In the genomic region with DNA sequence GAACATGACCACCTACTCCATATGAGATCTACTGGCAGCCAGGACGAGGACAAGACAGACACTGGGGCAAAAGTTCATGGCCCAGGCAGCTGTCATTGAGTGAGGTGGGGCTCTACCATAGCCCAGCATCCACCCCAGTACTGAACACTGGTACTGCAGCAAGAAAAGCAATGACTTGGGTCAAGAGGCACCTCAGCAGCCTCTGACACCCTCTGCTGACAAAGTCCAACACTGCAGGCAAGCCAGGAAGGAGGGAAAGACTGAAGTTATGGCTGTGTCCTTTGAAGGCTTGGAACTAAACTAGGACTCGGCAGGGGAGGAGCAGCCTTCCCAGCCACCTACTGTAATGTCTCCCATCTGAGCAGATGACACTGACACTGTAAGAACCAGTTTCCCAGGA, we compare ENCODE assay signal across 15 mouse cellular contexts. TPM values are rescaled to one million over a fixed set of nuclear protein-coding genes. Genes with fewer than 3 reads are reported as not detected.
DNase-seq lines count a peak whose midpoint lies in the region; ATAC-seq and TF ChIP-seq lines count a peak whose summit lies in the region.
"Had no signal": no experiment of that assay in that cellular context is flagged by ENCODE, and none has a peak within 500 bp of the region (broad histone marks: within the 10 kb centered on the region; RNA-seq: fewer than 3 reads in every experiment).

No protein-coding gene starts in this region.

- H3K36me3 ChIP-seq in hindbrain, postnatal 0 days (ENCODE audit: insufficient read depth, low read length): no peaks in the 10 kb centered on the region; the same call in 1 of the 2 replicates
- no peaks in the 10 kb centered on the region for H3K36me3 ChIP-seq in hindbrain, embryonic 13.5 days
- H3K36me3 ChIP-seq: embryonic facial prominence, embryonic 13.5 days; heart, embryonic 13.5 days; neural tube, embryonic 13.5 days had no signal

- no peak overlapping the region for H3K9ac ChIP-seq in hindbrain, postnatal 0 days (replicated peaks; ENCODE audit: low read length)
- no peak overlapping the region for H3K9ac ChIP-seq in hindbrain, embryonic 13.5 days
- H3K9ac ChIP-seq: embryonic facial prominence, embryonic 13.5 days; heart, embryonic 13.5 days; liver, embryonic 14.5 days; neural tube, embryonic 13.5 days had no signal

- H3K4me1 ChIP-seq in hindbrain, postnatal 0 days (ENCODE audit: insufficient read depth, low read length): no peaks in the 10 kb centered on the region
- H3K4me1 ChIP-seq in hindbrain, embryonic 13.5 days (replicated peaks): no peaks in the 10 kb centered on the region
- H3K4me1 ChIP-seq: embryonic facial prominence, embryonic 13.5 days; heart, embryonic 13.5 days; neural tube, embryonic 13.5 days had no signal

- H3K4me2 ChIP-seq in hindbrain, postnatal 0 days (ENCODE audit: low read depth, low read length): no peak overlapping the region
- H3K4me2 ChIP-seq in hindbrain, embryonic 13.5 days: no peak overlapping the region
- H3K4me2 ChIP-seq: embryonic facial prominence, embryonic 13.5 days; heart, embryonic 13.5 days; midbrain, embryonic 11.5 days; neural tube, embryonic 13.5 days had no signal

- TF ChIP-seq CTCF in hindbrain, postnatal 0 days (IDR thresholded peaks at IDR 0.05; ENCODE audit: low read depth): peak; percentile 82

- no peaks in the 10 kb centered on the region for H3K9me3 ChIP-seq in hindbrain, postnatal 0 days (ENCODE audit: low read length)
- H3K9me3 ChIP-seq in hindbrain, embryonic 13.5 days: no peaks in the 10 kb centered on the region
- H3K9me3 ChIP-seq: embryonic facial prominence, embryonic 13.5 days; heart, embryonic 13.5 days; neural tube, embryonic 13.5 days had no signal

- H3K27ac ChIP-seq in hindbrain, postnatal 0 days: no peak overlapping the region
- H3K27ac ChIP-seq in hindbrain, embryonic 13.5 days: no peak overlapping the region
- H3K27ac ChIP-seq: embryonic facial prominence, embryonic 13.5 days; heart, embryonic 13.5 days; liver, embryonic 14.5 days; neural tube, embryonic 13.5 days had no signal

- H3K27me3 ChIP-seq in hindbrain, postnatal 0 days (ENCODE audit: insufficient read depth, low read length): no peaks in the 10 kb centered on the region
- no peaks in the 10 kb centered on the region for H3K27me3 ChIP-seq in hindbrain, embryonic 13.5 days
- H3K27me3 ChIP-seq: embryonic facial prominence, embryonic 13.5 days; neural tube, embryonic 13.5 days had no signal

- WGBS in hindbrain, postnatal 0 days: 50% methylated on average over 2 of the region's 2 CpGs
- 56% methylated on average over 2 of the region's 2 CpGs for WGBS in hindbrain, embryonic 13.5 days

- no peak overlapping the region for H3K4me3 ChIP-seq in hindbrain, postnatal 0 days (ENCODE audit: low read length)
- H3K4me3 ChIP-seq in hindbrain, embryonic 13.5 days: no peak overlapping the region
- H3K4me3 ChIP-seq: embryonic facial prominence, embryonic 13.5 days; heart, embryonic 13.5 days; neural tube, embryonic 13.5 days had no signal

- DNase-seq in cerebellum, postnatal 14 days: peak; percentile 57 to 70
- no peak for DNase-seq in cerebellum, adult 8-10 months
- peak; percentile 53 for DNase-seq in hindbrain, postnatal 0 days (ENCODE audit: low spot score)
- peak; percentile 4 for DNase-seq in ovary, postnatal 14 days (ENCODE audit: low spot score)
- DNase-seq in ovary, postnatal 36 days (ENCODE audit: low spot score): no peak
- DNase-seq in testis, postnatal 10 days (ENCODE audit: low spot score): peak; percentile 59
- DNase-seq in liver: no peak
- DNase-seq: B cell, adult 2 months; kidney, adult 8-10 months had no signal

- ATAC-seq in hindbrain, postnatal 0 days: peak; percentile 63; the same call in 1 of the 2 replicates
- ATAC-seq in hindbrain, embryonic 13.5 days (ENCODE audit: low FRiP score): no peak

RNA-seq across cellular contexts. Expression of gene Kndc1, which starts 30.2 kb away (rescaled TPM):
- total RNA-seq in hindbrain, postnatal 0 days (2014; rRNA removed): 53.6 and 63.1 TPM in 2 replicates
- 12.7 and 12.8 TPM in 2 replicates for polyA plus RNA-seq in hindbrain, postnatal 0 days (2015; fragmentation: Nextera tagmentation; extraction: Ambion mirVana)
- 8.3 and 10.0 TPM in 2 replicates for polyA plus RNA-seq in hindbrain, embryonic 13.5 days (2015; fragmentation: Nextera tagmentation; extraction: Ambion mirVana)

RNA-seq across cellular contexts. Expression of gene Adgra1, which starts 30.3 kb away (rescaled TPM):
- 28.5 and 34.4 TPM in 2 replicates for total RNA-seq in hindbrain, postnatal 0 days (2014; rRNA removed)
- 48.9 and 53.3 TPM in 2 replicates for polyA plus RNA-seq in hindbrain, postnatal 0 days (2015; fragmentation: Nextera tagmentation; extraction: Ambion mirVana)
- 27.5 and 33.0 TPM in 2 replicates for polyA plus RNA-seq in hindbrain, embryonic 13.5 days (2015; fragmentation: Nextera tagmentation; extraction: Ambion mirVana)
- polyA plus RNA-seq: liver, embryonic 14.5 days had no signal

Comparison
In these comparisons a context has a peak if more than half of its experiments do, and no peak if none do; other contexts are left out.
1. DNase-seq: peak in cerebellum, postnatal 14 days (2 of 2), hindbrain, postnatal 0 days (single experiment), ovary, postnatal 14 days (single experiment) and testis, postnatal 10 days (single experiment); none in cerebellum, adult 8-10 months (single experiment), ovary, postnatal 36 days (single experiment) and liver (single experiment).